Mouse (Mus musculus) spleen, adult 2 months (tissue): ENCODE measurements at regions not wholly inside any gene's neighbourhood (a gene's known extent, or its start where the extent isn't known, plus 50 kb on each side); places are given as distances from the start of the nearest gene placed in this dataset.

Experiments
- DNase-seq, 2 experiments: peaks; one replicate each; pipeline versions ENCODE4 v3.0.0 to v3.0.0-alpha.2; 2012 to 2021; ENCODE audit warnings: low spot score in 2 of 2, low read depth in 1 of 2
- H3K27ac ChIP-seq: fragments of 200-500 bp; 2 replicates; pipeline ENCODE4 v1.5.1; 2012; ENCODE audit warnings: low read length, inconsistent platforms; ENCODE audit not compliant: insufficient read depth
- H3K27me3 ChIP-seq: fragments of 200-500 bp; 2 replicates; pipeline ENCODE4 v1.6.1; 2012; ENCODE audit warnings: mild to moderate bottlenecking, moderate library complexity, low read length, inconsistent platforms; ENCODE audit not compliant: control insufficient read depth, insufficient read depth
- H3K36me3 ChIP-seq: fragments of 200-500 bp; 2 replicates; pipeline ENCODE4 v1.6.1; 2012; ENCODE audit warnings: mild to moderate bottlenecking, low read length, inconsistent platforms; ENCODE audit not compliant: control insufficient read depth, insufficient read depth
- H3K4me1 ChIP-seq: fragments of 200-500 bp; 2 replicates; pipeline ENCODE4 v1.6.1; 2011; ENCODE audit warnings: inconsistent platforms; ENCODE audit not compliant: control insufficient read depth, insufficient read depth, insufficient read length
- H3K4me3 ChIP-seq: fragments of 200-500 bp; 2 replicates; pipeline ENCODE4 v1.5.1; 2011; ENCODE audit warnings: mild to moderate bottlenecking, inconsistent platforms; ENCODE audit not compliant: insufficient read depth, insufficient read length; ENCODE audit errors: extremely low read depth
- CTCF ChIP-seq: fragments of 200-500 bp; IDR thresholded peaks from 2 replicates; pipeline ENCODE4 v1.5.1; 2011; ENCODE audit warnings: mild to moderate bottlenecking, inconsistent platforms; ENCODE audit not compliant: insufficient read depth, insufficient read length, insufficient replicate concordance; ENCODE audit errors: extremely low read depth
- POLR2A ChIP-seq: fragments of 200-500 bp; IDR thresholded peaks from 2 replicates; pipeline ENCODE4 v1.6.1; 2011; ENCODE audit warnings: low read depth, low read length, inconsistent platforms
- WGBS: fragments of 180-500 bp; shearing (Covaris S2); methylation state at CpG from one replicate; pipeline ENCODE4 v1.1.7; 2018; 5-methylcytosine and 5-hydroxymethylcytosine counted together

GRCm38 (mm10) chr14:72042112-72042880 is 449.3 kb downstream of the Gm9195 start:
- Histone ChIP-seq H3K36me3 (no peaks in the 10 kb centered on the region), H3K4me1 (no peaks in the 10 kb centered on the region), H3K4me3 (no peak overlapping the region), H3K27ac (no peak overlapping the region), H3K27me3 (no peaks in the 10 kb centered on the region)
- TF ChIP-seq POLR2A (no peak), CTCF (no peak)
- 88% methylated on average over 3 of the region's 3 CpGs for WGBS
- no peak for DNase-seq

DNA sequence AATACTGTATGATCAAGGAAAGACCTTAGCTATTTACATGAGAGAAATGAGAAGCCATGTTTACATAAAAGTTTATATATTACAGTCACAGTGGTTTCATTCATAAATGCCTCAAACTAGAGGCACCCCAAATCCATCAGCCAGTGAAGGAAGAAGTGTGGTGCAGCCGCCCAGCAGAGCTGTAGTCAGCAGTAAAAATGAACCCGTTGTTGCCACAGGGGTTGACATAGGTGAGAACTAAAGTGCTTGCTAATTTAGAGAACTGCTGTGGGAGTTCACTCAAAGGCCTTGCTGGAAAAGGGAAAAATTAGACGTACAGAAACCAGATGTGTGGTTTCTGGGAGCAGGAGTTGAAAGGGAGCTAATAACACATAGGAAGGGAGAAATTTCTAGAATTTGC is 461.2 kb downstream of the Gm9195 start:
- H3K4me1 ChIP-seq, result no peaks in the 10 kb centered on the region
- no peak overlapping the region for H3K4me3 ChIP-seq
- 67% methylated on average over 3 of the region's 3 CpGs for WGBS
- no peak overlapping the region for H3K27ac ChIP-seq
- no peaks in the 10 kb centered on the region for H3K36me3 ChIP-seq
- no peaks in the 10 kb centered on the region for H3K27me3 ChIP-seq
- no peak for TF ChIP-seq POLR2A
- no peak for TF ChIP-seq CTCF
- no peak for DNase-seq

DNA sequence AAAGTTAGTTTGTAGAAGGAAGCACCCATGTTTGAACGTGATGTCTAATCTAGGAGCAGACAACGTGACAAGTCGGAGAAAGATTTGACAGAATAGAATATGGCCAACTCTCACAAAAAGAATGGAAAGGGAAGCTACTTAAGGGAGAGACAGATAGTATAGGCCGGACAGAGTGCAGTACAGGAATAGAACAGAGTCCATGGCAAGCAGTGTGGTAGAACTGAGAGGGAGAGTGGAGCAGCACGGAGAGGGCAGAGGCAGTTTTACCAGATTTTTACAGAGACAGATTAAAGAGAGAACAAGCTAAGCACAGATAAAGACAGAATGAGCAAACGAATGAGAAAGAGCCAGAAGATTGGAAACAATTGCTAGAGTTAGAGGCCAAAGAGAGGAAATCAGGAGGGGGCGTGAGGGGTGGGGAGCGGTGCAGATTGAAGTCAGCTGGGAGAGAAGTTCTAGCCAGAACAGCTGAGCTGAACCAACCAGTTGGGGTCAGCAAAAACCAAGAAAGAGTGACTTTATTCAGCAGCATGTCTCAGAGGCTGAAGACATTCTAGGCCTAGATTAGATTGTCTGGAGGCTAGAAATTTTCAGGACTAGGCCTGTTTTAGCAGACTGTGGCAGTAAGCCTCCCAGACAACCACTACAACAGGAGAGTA is 464.1 kb downstream of the Gm9195 start:
- WGBS, result 73% methylated on average over 8 of the region's 8 CpGs
- no peak for DNase-seq
- Histone ChIP-seq H3K27ac (no peak overlapping the region), H3K36me3 (no peaks in the 10 kb centered on the region), H3K4me3 (no peak overlapping the region), H3K27me3 (no peaks in the 10 kb centered on the region), H3K4me1 (no peaks in the 10 kb centered on the region)
- TF ChIP-seq CTCF (no peak), POLR2A (no peak)

DNA sequence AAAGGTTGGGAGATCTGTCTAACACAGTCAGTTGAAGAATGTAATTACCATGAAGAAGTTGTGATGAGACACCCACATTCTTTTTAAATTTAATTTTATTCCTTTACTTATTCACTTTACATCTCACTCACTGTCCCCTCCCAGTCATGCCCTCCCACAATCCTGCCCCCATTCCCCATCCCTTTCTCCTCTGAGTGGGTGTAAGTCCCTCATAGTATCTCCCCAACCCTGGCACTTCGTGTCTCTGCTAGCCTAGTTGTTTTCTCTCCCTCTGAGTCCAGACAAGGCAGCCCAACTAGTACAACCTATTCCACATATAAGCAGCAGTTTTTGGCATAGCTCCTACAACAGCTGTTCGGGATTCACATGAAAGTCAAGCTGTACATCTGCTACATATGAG is 487.3 kb downstream of the Gm9195 start:
- Histone ChIP-seq H3K27ac (no peak overlapping the region), H3K4me1 (no peaks in the 10 kb centered on the region), H3K36me3 (no peaks in the 10 kb centered on the region), H3K4me3 (no peak overlapping the region), H3K27me3 (no peaks in the 10 kb centered on the region)
- DNase-seq, result no peak
- WGBS, result 72% methylated on average over 2 of the region's 2 CpGs
- TF ChIP-seq POLR2A, result no peak
- TF ChIP-seq CTCF, result no peak

GRCm38 (mm10) chr14:72002205-72003138 is 489.2 kb downstream of the Gm9195 start:
- Histone ChIP-seq H3K27ac (no peak overlapping the region), H3K4me1 (no peaks in the 10 kb centered on the region), H3K4me3 (no peak overlapping the region), H3K36me3 (no peaks in the 10 kb centered on the region), H3K27me3 (no peaks in the 10 kb centered on the region)
- TF ChIP-seq CTCF (no peak), POLR2A (no peak)
- WGBS, result 19% methylated on average over 7 of the region's 7 CpGs
- DNase-seq, result no peak

GRCm38 (mm10) chr14:71973016-71973415 is 518.6 kb downstream of the Gm9195 start:
- H3K27ac ChIP-seq, result no peak overlapping the region
- H3K27me3 ChIP-seq, result no peaks in the 10 kb centered on the region
- TF ChIP-seq POLR2A (no peak), CTCF (no peak)
- 81% methylated on average over 4 of the region's 4 CpGs for WGBS
- H3K4me1 ChIP-seq, result no peaks in the 10 kb centered on the region
- no peaks in the 10 kb centered on the region for H3K36me3 ChIP-seq
- DNase-seq, result no peak
- H3K4me3 ChIP-seq, result no peak overlapping the region
